Mouse (Mus musculus): ENCODE measurements around the gene Olfr1381. TPM values are rescaled to one million over a fixed set of nuclear protein-coding genes. Genes with fewer than 3 reads are reported as not detected.
"Not testable (repeated sequence)": the region's sequence is repeated elsewhere in the genome, so short reads cannot be mapped to it uniquely, and the experiment has no call there.

The Olfr1381 gene
- total and polyA plus RNA-seq, 2 experiments from 2014 or later = not detected

DNA sequence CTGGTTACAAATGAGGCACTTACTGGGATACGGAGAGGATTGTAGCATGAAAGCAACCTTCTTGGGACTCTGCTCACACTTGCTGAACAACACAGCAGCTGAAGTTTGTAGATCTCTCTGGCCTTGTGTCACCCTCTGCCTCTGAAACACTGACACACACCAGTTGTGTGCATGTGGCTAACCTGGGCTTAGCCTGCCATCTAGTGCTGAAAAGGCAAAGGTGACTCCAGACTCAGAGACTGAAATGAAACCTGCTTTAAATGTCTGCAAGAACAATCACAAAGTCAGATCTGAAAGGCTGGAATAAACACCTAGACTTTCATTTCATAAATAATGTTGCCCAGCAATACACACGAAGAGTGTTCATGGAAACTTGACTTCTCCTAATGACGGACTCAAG lies 10.8 kb downstream of the Olfr1381 start:
- H3K4me1 ChIP-seq (ENCODE audit: insufficient read depth, low read length); H3K4me2 ChIP-seq (ENCODE audit: low read depth, low read length, poor library complexity, severe bottlenecking); H3K27ac ChIP-seq (ENCODE audit: low read depth, low read length); H3K9ac ChIP-seq (replicated peaks; ENCODE audit: low read length, poor library complexity, severe bottlenecking); H3K36me3 ChIP-seq (ENCODE audit: insufficient read depth, low read length); ATAC-seq (ENCODE audit: low FRiP score); H3K4me3 ChIP-seq (ENCODE audit: low read depth, low read length); H3K9me3 ChIP-seq (ENCODE audit: low read length); H3K27me3 ChIP-seq (ENCODE audit: insufficient read depth, low read length): not testable (repeated sequence)
- peak; percentile 27 for DNase-seq (ENCODE audit: low spot score)
- 82% methylated on average over 3 of the region's 3 CpGs for WGBS
- TF ChIP-seq CTCF (IDR thresholded peaks at IDR 0.05) = peak; percentile 72

- not testable (repeated sequence) for H3K27ac ChIP-seq (ENCODE audit: low read depth, low read length); H3K27me3 ChIP-seq (ENCODE audit: insufficient read depth, low read length); H3K36me3 ChIP-seq (ENCODE audit: insufficient read depth, low read length); H3K9me3 ChIP-seq (ENCODE audit: low read length); H3K4me1 ChIP-seq (ENCODE audit: insufficient read depth, low read length); H3K9ac ChIP-seq (replicated peaks; ENCODE audit: low read length, poor library complexity, severe bottlenecking); DNase-seq (ENCODE audit: low spot score); H3K4me3 ChIP-seq (ENCODE audit: low read depth, low read length); ATAC-seq (ENCODE audit: low FRiP score); H3K4me2 ChIP-seq (ENCODE audit: low read depth, low read length, poor library complexity, severe bottlenecking)
- 52% methylated on average over 5 of the region's 5 CpGs for WGBS
These were observed 13.3 kb downstream of the Olfr1381 start, which contains the start of gene Olfr1380 for GRCm38 (mm10) chr11:49556578-49556977. Gene Olfr1380 (plus strand): TSS chr11:49556878.

GRCm38 (mm10) chr11:49575054-49575453 lies 31.8 kb downstream of the Olfr1381 start:
- H3K4me2 ChIP-seq (ENCODE audit: low read depth, low read length, poor library complexity, severe bottlenecking); H3K9ac ChIP-seq (replicated peaks; ENCODE audit: low read length, poor library complexity, severe bottlenecking); ATAC-seq (ENCODE audit: low FRiP score); H3K36me3 ChIP-seq (ENCODE audit: insufficient read depth, low read length); H3K27ac ChIP-seq (ENCODE audit: low read depth, low read length); H3K27me3 ChIP-seq (ENCODE audit: insufficient read depth, low read length); DNase-seq (ENCODE audit: low spot score); H3K9me3 ChIP-seq (ENCODE audit: low read length); H3K4me1 ChIP-seq (ENCODE audit: insufficient read depth, low read length); H3K4me3 ChIP-seq (ENCODE audit: low read depth, low read length): not testable (repeated sequence)
- peak; percentile 49 for TF ChIP-seq CTCF (IDR thresholded peaks at IDR 0.05)
- 36% methylated on average over 2 of the region's 2 CpGs for WGBS

DNA sequence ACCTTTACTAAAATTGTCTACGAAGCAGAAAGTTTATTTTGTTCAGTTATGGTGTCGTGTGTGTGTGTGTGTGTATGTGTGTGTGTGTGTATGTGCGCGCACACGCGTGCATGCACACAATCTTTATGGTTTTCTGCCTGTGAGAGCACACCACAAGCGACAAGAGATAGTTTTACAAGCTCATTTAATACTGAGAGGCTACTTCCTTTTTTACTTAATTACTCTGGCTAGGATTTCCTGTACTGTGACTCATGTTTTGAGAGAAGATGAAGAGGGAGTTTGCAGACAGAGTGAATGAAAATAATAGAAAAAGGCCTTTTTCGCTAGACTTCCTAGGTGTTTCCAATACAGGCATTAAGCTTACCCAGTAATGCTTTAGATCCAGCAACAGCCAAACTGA lies 37.2 kb downstream of the Olfr1381 start:
- not testable (repeated sequence) for H3K36me3 ChIP-seq (ENCODE audit: insufficient read depth, low read length); H3K9ac ChIP-seq (replicated peaks; ENCODE audit: low read length, poor library complexity, severe bottlenecking); H3K4me1 ChIP-seq (ENCODE audit: insufficient read depth, low read length); DNase-seq (ENCODE audit: low spot score); H3K4me2 ChIP-seq (ENCODE audit: low read depth, low read length, poor library complexity, severe bottlenecking); H3K4me3 ChIP-seq (ENCODE audit: low read depth, low read length); H3K9me3 ChIP-seq (ENCODE audit: low read length); H3K27ac ChIP-seq (ENCODE audit: low read depth, low read length); ATAC-seq (ENCODE audit: low FRiP score); H3K27me3 ChIP-seq (ENCODE audit: insufficient read depth, low read length)
- WGBS = 85% methylated on average over 8 of the region's 8 CpGs

DNA sequence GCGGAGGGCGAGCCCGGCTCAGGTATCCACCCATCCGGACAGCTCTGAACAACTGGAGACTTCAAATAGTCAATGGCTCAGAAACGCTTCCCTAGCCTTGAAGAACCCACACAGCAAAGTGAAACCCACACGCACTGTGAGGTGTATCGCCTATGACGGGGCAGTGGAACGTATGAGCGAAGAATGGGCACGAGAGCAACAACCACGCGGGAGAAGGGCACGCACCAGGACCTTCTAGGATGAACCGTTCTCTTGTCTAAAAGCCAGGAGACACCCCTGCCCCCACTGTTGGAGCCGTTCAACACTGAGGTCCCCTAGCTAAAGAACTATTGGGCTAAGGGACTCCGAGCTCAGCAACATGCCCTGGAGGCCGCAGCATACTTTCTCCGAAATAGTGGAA lies 47.0 kb downstream of the Olfr1381 start:
- ATAC-seq (ENCODE audit: low FRiP score) (no peak), DNase-seq (ENCODE audit: low spot score) (no peak)
- Histone ChIP-seq H3K4me1 (ENCODE audit: insufficient read depth, low read length) (no peaks in the 10 kb centered on the region), H3K36me3 (ENCODE audit: insufficient read depth, low read length) (no peaks in the 10 kb centered on the region), H3K9ac (replicated peaks; ENCODE audit: low read length, poor library complexity, severe bottlenecking) (no peak overlapping the region), H3K9me3 (ENCODE audit: low read length) (no peaks in the 10 kb centered on the region), H3K4me3 (ENCODE audit: low read depth, low read length) (no peak overlapping the region), H3K27me3 (ENCODE audit: insufficient read depth, low read length) (no peaks in the 10 kb centered on the region), H3K27ac (ENCODE audit: low read depth, low read length) (no peak overlapping the region), H3K4me2 (ENCODE audit: low read depth, low read length, poor library complexity, severe bottlenecking) (no peak overlapping the region)
- WGBS = 94% methylated on average over 19 of the region's 19 CpGs
- TF ChIP-seq CTCF (IDR thresholded peaks at IDR 0.05) = no peak

GRCm38 (mm10) chr11:49597149-49597548 lies 53.9 kb downstream of the Olfr1381 start:
- not testable (repeated sequence) for H3K4me3 ChIP-seq (ENCODE audit: low read depth, low read length); H3K27me3 ChIP-seq (ENCODE audit: insufficient read depth, low read length); H3K9me3 ChIP-seq (ENCODE audit: low read length); H3K9ac ChIP-seq (replicated peaks; ENCODE audit: low read length, poor library complexity, severe bottlenecking); H3K27ac ChIP-seq (ENCODE audit: low read depth, low read length); H3K4me1 ChIP-seq (ENCODE audit: insufficient read depth, low read length); H3K36me3 ChIP-seq (ENCODE audit: insufficient read depth, low read length); H3K4me2 ChIP-seq (ENCODE audit: low read depth, low read length, poor library complexity, severe bottlenecking); ATAC-seq (ENCODE audit: low FRiP score); DNase-seq (ENCODE audit: low spot score)
- WGBS = 53% methylated on average over 2 of the region's 2 CpGs
- TF ChIP-seq CTCF (IDR thresholded peaks at IDR 0.05) = peak; percentile 51

Other genes starting within 250 kb of the Olfr1381 start
- 0.09 TPM in 1 of 2 replicates, not detected in the other for gene Olfr10, start 238.7 kb upstream of the Olfr1381 start, total RNA-seq (2014; rRNA removed)
- not detected in 2 replicates for gene Olfr10, start 238.7 kb upstream of the Olfr1381 start, polyA plus RNA-seq (2015; fragmentation: Nextera tagmentation; extraction: Ambion mirVana)
- not detected in 2 replicates for gene Olfr1391, start 220.7 kb upstream of the Olfr1381 start, total RNA-seq (2014; rRNA removed)
- not detected in 2 replicates for gene Olfr1391, start 220.7 kb upstream of the Olfr1381 start, polyA plus RNA-seq (2015; fragmentation: Nextera tagmentation; extraction: Ambion mirVana)
- not detected in 2 replicates for gene Olfr1390, start 208.3 kb upstream of the Olfr1381 start, total RNA-seq (2014; rRNA removed)
- gene Olfr1390, start 208.3 kb upstream of the Olfr1381 start, polyA plus RNA-seq (2015; fragmentation: Nextera tagmentation; extraction: Ambion mirVana) = not detected in 2 replicates
- gene Olfr1389, start 120.4 kb upstream of the Olfr1381 start, total RNA-seq (2014; rRNA removed) = 0.22 TPM in 1 of 2 replicates, not detected in the other
- gene Olfr1389, start 120.4 kb upstream of the Olfr1381 start, polyA plus RNA-seq (2015; fragmentation: Nextera tagmentation; extraction: Ambion mirVana) = not detected in 2 replicates
- not detected in 2 replicates for gene Olfr1388, start 106.8 kb upstream of the Olfr1381 start, total RNA-seq (2014; rRNA removed)
- gene Olfr1388, start 106.8 kb upstream of the Olfr1381 start, polyA plus RNA-seq (2015; fragmentation: Nextera tagmentation; extraction: Ambion mirVana) = 0.05 and 0.07 TPM in 2 replicates
- gene Olfr1387, start 88.1 kb upstream of the Olfr1381 start, total RNA-seq (2014; rRNA removed) = not detected in 2 replicates
- gene Olfr1387, start 88.1 kb upstream of the Olfr1381 start, polyA plus RNA-seq (2015; fragmentation: Nextera tagmentation; extraction: Ambion mirVana) = not detected in 2 replicates
- not detected in 2 replicates for gene Olfr1386, start 78.4 kb upstream of the Olfr1381 start, total RNA-seq (2014; rRNA removed)
- gene Olfr1386, start 78.4 kb upstream of the Olfr1381 start, polyA plus RNA-seq (2015; fragmentation: Nextera tagmentation; extraction: Ambion mirVana) = not detected in 2 replicates
- not detected in 2 replicates for gene Olfr1385, start 54.4 kb upstream of the Olfr1381 start, total RNA-seq (2014; rRNA removed)
- not detected in 2 replicates for gene Olfr1385, start 54.4 kb upstream of the Olfr1381 start, polyA plus RNA-seq (2015; fragmentation: Nextera tagmentation; extraction: Ambion mirVana)
- not detected in 2 replicates for gene Olfr1384, start 36.7 kb upstream of the Olfr1381 start, total RNA-seq (2014; rRNA removed)
- not detected in 2 replicates for gene Olfr1384, start 36.7 kb upstream of the Olfr1381 start, polyA plus RNA-seq (2015; fragmentation: Nextera tagmentation; extraction: Ambion mirVana)
- not detected in 2 replicates for gene Olfr1383, start 23.8 kb upstream of the Olfr1381 start, total RNA-seq (2014; rRNA removed)
- gene Olfr1383, start 23.8 kb upstream of the Olfr1381 start, polyA plus RNA-seq (2015; fragmentation: Nextera tagmentation; extraction: Ambion mirVana) = not detected in 2 replicates
- gene Olfr1382, start 15.2 kb upstream of the Olfr1381 start, total RNA-seq (2014; rRNA removed) = not detected in 2 replicates
- gene Olfr1382, start 15.2 kb upstream of the Olfr1381 start, polyA plus RNA-seq (2015; fragmentation: Nextera tagmentation; extraction: Ambion mirVana) = not detected in 2 replicates
- not detected in 2 replicates for gene Olfr1380, start 13.4 kb downstream of the Olfr1381 start, total RNA-seq (2014; rRNA removed)
- not detected in 2 replicates for gene Olfr1380, start 13.4 kb downstream of the Olfr1381 start, polyA plus RNA-seq (2015; fragmentation: Nextera tagmentation; extraction: Ambion mirVana)
- gene Flt4, start 65.8 kb downstream of the Olfr1381 start, total RNA-seq (2014; rRNA removed) = 2.6 and 2.8 TPM in 2 replicates
- 1.3 and 1.4 TPM in 2 replicates for gene Flt4, start 65.8 kb downstream of the Olfr1381 start, polyA plus RNA-seq (2015; fragmentation: Nextera tagmentation; extraction: Ambion mirVana)
- gene Scgb3a1, start 120.2 kb downstream of the Olfr1381 start, total RNA-seq (2014; rRNA removed) = not detected in 2 replicates
- gene Scgb3a1, start 120.2 kb downstream of the Olfr1381 start, polyA plus RNA-seq (2015; fragmentation: Nextera tagmentation; extraction: Ambion mirVana) = 0.59 TPM in 1 of 2 replicates, not detected in the other
- gene Cnot6, start 169.3 kb downstream of the Olfr1381 start, total RNA-seq (2014; rRNA removed) = 28.9 and 53.1 TPM in 2 replicates
- 21.7 and 26.9 TPM in 2 replicates for gene Cnot6, start 169.3 kb downstream of the Olfr1381 start, polyA plus RNA-seq (2015; fragmentation: Nextera tagmentation; extraction: Ambion mirVana)